Mouse (Mus musculus): ENCODE measurements around the gene Vmn2r8. TPM values are rescaled to one million over a fixed set of nuclear protein-coding genes. Genes with fewer than 3 reads are reported as not detected.
A peak's percentile ranks its signal among the peaks of the same experiment; 100 is the strongest.
"Not testable (repeated sequence)": the region's sequence is repeated elsewhere in the genome, so short reads cannot be mapped to it uniquely, and the experiment has no call there.

The Vmn2r8 gene
- polyA plus RNA-seq (2012; rRNA removed): not detected in 2 replicates

GRCm38 (mm10) chr5:108808750-108809149 lies at the start of gene Vmn2r8:
TSS of gene Vmn2r8 (minus strand) at chr5:108808850.
- DNase-seq (ENCODE audit: extremely low spot score in 1 of 2, low spot score in 1 of 2): not testable (repeated sequence)

- DNase-seq (ENCODE audit: extremely low spot score in 1 of 2, low spot score in 1 of 2): not testable (repeated sequence)
Measured at GRCm38 (mm10) chr5:108852501-108852900, 43.9 kb upstream of the Vmn2r8 start, which contains the start of gene Vmn2r9. TSS of gene Vmn2r9 (minus strand) at chr5:108852601.

DNA sequence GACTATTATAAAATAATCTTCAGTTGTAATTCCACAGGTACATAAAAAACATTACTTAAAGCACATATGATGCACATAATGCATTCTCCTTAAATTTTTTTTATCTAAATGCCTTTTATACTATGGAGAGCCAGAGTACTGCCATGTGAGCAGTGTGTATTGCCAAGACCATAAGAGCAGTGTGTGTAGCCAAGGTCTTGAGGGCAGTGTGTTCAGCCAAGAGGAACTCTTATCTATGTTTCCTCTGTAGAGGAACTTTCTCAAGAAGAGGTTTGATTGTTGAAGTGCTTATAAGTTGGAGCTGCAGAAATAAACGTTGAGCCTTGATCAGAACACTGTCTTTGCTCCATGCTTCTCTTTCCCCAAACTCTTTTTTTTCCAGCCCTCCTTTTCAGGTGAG lies 40.8 kb upstream of the Vmn2r8 start:
- no peak for DNase-seq (ENCODE audit: extremely low spot score in 1 of 2, low spot score in 1 of 2)

DNA sequence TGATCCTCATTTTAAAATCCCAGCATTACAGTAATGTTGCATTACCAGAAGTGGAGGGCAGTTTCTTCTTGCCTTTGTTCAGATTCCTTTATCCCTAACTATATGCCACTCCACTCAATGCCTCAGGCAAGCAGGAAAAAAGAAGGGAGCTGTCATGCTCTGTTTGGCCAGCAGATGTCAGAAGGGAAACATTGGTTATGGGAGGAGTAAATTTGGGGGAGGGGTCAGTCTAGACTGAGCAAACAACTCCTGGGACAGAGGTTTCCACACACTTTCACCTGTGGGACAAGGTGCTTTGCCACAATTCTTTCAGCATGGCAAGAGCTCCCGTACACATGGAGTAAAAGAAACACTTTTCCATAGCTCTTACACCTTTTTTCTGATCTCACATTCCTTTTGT lies 27.5 kb upstream of the Vmn2r8 start:
- no peak for DNase-seq (ENCODE audit: extremely low spot score in 1 of 2, low spot score in 1 of 2)

DNA sequence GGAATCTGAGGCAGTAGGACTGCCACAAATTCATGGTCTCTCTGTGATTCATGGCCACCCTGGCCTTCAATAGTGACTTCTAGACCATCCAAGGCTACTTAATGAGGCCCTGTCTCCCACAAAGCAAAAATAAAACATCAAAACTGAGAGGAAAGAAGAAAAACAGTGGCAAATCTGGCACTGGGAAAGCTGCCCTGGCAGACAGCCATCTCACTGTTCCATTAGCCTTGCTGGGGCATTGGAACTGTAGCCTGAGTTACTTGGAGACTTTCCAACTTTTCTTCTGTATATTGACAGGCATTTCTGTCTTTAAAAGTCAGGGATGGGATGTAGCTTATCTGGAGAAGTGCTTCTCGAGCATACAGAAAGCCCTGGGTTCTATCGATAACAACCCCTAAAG lies 14.6 kb upstream of the Vmn2r8 start:
- DNase-seq (ENCODE audit: extremely low spot score in 1 of 2, low spot score in 1 of 2): no peak

DNA sequence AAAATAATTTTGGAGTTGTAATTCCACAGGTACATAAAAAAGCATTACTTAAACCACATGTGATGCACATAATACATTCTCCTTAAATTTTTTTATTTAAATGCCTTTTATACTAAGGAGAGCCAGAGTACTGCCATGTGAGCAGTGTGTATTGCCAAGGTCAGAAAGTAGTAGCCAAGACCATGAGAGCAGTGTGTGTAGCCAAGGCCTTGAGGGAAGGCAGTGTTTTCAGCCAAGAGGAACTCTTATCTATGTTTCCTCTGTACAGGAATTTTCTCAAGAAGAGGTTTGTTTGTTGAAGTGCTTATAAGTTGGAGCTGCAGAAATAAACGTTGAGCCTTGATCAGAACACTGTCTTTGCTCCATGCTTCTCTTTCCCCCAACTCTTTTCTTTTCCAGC lies 5.0 kb downstream of the Vmn2r8 start:
- DNase-seq (ENCODE audit: extremely low spot score in 1 of 2, low spot score in 1 of 2): no peak

DNA sequence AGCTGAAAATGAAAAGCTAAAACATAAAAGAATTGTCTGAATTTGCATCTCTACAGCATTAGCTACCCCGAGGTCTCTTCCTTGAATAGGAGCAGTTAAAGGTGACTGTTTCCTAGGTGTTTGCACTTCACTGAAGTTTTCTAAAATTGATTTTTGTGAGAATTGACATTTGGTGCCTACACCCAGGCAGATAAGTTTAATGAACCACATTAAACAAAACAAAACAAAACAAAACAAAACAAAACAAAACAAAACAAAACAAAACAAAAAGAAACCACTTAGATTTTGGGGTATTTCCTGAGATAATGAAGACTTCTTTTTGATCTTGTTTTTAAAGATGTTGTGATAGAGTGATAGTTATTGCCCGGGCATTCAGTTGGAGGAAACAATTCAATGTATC lies 13.4 kb downstream of the Vmn2r8 start, which contains the start of gene Tmed11:
Gene Tmed11, minus strand, starts transcription at position 101 of the 400 bp plus-strand sequence.
- DNase-seq (ENCODE audit: extremely low spot score in 1 of 2, low spot score in 1 of 2): not testable (repeated sequence)

GRCm38 (mm10) chr5:108790385-108790784 lies 18.3 kb downstream of the Vmn2r8 start:
- DNase-seq (ENCODE audit: extremely low spot score in 1 of 2, low spot score in 1 of 2): peak in 1 of 2 experiments; percentile 2

GRCm38 (mm10) chr5:108774630-108775306 lies 33.9 kb downstream of the Vmn2r8 start, which contains the start of gene Rnf212:
TSS of gene Rnf212 (minus strand) at chr5:108774982.
- DNase-seq (ENCODE audit: extremely low spot score in 1 of 2, low spot score in 1 of 2): no peak

- DNase-seq (ENCODE audit: extremely low spot score in 1 of 2, low spot score in 1 of 2): no peak
Measured at GRCm38 (mm10) chr5:108760002-108760401, 48.6 kb downstream of the Vmn2r8 start.

- peak; percentile 5 to 65 for DNase-seq (ENCODE audit: extremely low spot score in 1 of 2, low spot score in 1 of 2)
Measured at GRCm38 (mm10) chr5:108758396-108758795, 50.3 kb downstream of the Vmn2r8 start.

GRCm38 (mm10) chr5:108751258-108751657 lies 57.4 kb downstream of the Vmn2r8 start:
- DNase-seq (ENCODE audit: extremely low spot score in 1 of 2, low spot score in 1 of 2): not testable (repeated sequence)

DNA sequence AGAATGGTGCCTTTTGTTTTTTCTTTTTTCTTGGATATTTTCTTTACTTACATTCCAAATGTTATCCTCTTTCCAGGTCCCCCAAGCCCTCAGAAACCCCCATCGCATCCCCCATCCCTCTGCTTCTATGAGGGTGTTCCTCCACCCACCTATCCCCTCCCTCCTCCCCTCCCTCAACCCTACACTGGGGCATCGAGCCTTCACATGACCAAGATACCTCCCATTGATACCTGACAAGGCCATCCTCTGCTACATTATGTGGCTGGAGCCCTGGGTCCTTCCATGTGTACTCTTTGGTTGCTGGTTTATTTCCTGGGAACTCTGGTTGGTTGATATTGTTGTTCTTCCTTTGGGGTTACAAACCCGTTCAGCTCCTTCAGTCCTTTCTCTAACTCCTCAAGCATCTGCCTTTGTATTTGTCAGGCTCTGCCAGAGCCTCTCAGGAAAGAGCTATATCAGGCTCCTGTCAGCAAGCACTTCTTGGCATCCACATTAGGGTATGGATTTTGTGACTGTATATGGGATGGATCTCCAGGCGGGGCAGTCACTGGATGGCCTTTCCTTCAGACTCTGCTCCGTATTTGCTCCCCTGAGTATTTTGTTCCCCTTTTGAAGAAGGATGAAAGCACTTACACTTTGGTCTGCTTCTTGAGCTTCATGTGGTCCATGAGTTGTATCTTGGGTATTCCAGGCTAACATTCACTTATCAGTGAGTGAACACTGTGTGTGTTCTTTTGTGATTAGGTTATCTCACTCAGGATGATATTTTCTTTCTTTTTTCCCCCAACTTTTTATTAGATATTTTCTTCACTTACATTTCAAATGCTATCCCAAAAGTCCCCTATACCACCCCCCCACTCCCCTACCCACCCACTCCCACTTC lies 58.1 kb downstream of the Vmn2r8 start:
- DNase-seq (ENCODE audit: extremely low spot score in 1 of 2, low spot score in 1 of 2): no peak

DNA sequence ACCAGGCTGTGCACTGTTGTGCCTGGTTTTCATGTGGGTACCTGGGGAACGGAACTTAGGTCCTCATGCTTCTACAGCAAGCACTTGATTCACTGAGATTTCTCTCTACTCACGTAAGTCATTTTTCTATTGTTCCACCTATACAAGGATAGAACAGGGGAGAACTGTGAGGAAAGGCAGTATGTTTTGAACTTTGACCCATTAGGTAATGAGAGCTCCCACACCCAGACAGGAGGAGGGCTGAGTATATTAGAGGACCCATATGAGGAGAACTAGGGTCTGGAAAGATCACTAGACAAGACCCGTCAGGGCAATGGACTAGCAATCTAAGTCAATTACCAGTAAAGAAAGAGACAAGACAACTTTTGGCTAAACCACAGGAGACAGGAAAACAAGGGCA lies 64.0 kb downstream of the Vmn2r8 start:
- no peak for DNase-seq (ENCODE audit: extremely low spot score in 1 of 2, low spot score in 1 of 2)

DNA sequence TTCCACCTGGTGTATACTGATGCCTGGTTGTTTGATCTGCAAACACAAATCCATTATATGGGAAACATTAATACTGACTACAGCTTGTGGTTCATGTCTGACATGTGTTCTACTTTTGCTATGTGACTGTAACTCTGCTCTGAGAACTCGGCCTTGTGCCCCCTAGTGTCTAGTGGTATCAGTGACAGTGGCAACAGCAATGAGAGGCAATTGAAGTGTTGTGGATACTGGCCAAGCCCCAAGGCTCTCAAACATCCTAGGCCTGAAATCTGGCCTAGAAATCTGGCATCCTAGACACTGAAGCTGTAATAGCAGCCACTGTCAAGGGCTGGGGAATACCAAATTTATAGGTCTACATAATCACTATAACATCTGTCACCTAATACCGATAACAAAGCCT lies 64.8 kb downstream of the Vmn2r8 start:
- no peak for DNase-seq (ENCODE audit: extremely low spot score in 1 of 2, low spot score in 1 of 2)

DNA sequence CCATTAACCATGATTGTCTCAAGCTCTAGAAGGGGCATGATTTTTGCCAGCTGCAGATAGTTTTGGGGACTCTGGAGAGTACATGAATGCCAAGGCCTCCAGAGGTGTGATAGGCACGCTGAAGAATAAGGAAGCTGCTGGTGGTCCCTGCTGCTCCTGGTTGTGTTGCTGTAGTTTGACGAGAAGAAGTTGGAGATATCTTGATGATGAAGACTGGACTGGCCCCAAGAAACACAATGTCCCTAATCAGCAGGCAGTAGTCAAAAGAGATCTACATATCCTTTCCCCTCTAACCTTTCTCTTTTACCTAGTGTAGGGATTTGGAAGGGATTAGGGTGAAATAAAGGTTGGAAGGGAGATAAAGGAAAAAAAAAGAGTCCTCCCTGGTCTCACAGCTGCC lies 66.1 kb downstream of the Vmn2r8 start:
- DNase-seq (ENCODE audit: extremely low spot score in 1 of 2, low spot score in 1 of 2): no peak

DNA sequence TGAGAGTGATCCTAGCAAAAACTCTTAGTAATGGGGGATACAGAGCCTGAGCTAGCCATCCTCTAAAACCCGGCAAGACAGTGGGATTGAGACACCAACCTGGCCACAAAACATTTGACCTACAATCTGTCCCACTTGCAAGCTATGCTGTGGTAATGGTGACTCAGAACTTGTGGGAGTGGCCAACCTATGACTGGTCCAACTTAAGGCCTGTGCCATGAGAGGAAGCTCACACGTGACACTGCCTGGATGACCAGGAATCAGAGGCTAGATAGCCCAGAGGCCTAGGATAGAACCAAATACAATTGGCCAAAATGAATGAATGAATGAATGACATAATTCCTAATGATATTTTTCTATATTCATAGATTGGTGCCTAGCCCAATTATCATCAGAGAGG lies 66.8 kb downstream of the Vmn2r8 start:
- DNase-seq (ENCODE audit: extremely low spot score in 1 of 2, low spot score in 1 of 2): no peak
